Mouse (Mus musculus) layer of hippocampus, postnatal 36 days (tissue): Measurements from ENCODE around the gene Chp1. TPM values are rescaled to one million over a fixed set of nuclear protein-coding genes. Genes with fewer than 3 reads are reported as not detected.
"Not testable (repeated sequence)": the region's sequence is repeated elsewhere in the genome, so short reads cannot be mapped to it uniquely, and the experiment has no call there.

ENCODE experiments used
- DNase-seq, 2 experiments: peaks; one replicate each; pipeline ENCODE4 v3.0.0; 2022
- total RNA-seq, 2 experiments: library from RNA; stranded (reverse); gene quantifications; 2 replicates each; pipeline ENCODE4 v1.2.3; 2021

Gene Chp1
- 100 to 1,000 TPM; 144 to 146 TPM for total RNA-seq

GRCm38 (mm10) chr2:119547522-119548370 lies at the start of gene Chp1, which contains the start of gene Exd1:
Gene Chp1 (plus strand): TSS chr2:119547697.
Gene Exd1 (minus strand): TSS chr2:119547627.
- peak; percentile 98 for DNase-seq

GRCm38 (mm10) chr2:119498859-119499258 lies 48.6 kb upstream of the Chp1 start:
- no peak for DNase-seq

- DNase-seq = no peak
These were observed 46.4 kb upstream of the Chp1 start for GRCm38 (mm10) chr2:119500965-119501652.

GRCm38 (mm10) chr2:119507108-119507507 lies 40.4 kb upstream of the Chp1 start:
- no peak for DNase-seq

GRCm38 (mm10) chr2:119508518-119508917 lies 39.0 kb upstream of the Chp1 start:
- not testable (repeated sequence) for DNase-seq

GRCm38 (mm10) chr2:119510856-119511255 lies 36.6 kb upstream of the Chp1 start:
- no peak for DNase-seq

- no peak for DNase-seq
These were observed 35.2 kb upstream of the Chp1 start for GRCm38 (mm10) chr2:119512292-119512691.

GRCm38 (mm10) chr2:119514026-119514522 lies 33.4 kb upstream of the Chp1 start:
- no peak for DNase-seq

- no peak for DNase-seq
These were observed 30.7 kb upstream of the Chp1 start for GRCm38 (mm10) chr2:119516811-119517210.

- DNase-seq = peak in 1 of 2 experiments; percentile 4
These were observed 26.9 kb upstream of the Chp1 start for GRCm38 (mm10) chr2:119520550-119520949.

- no peak for DNase-seq
These were observed 23.7 kb upstream of the Chp1 start for GRCm38 (mm10) chr2:119523836-119524235.

GRCm38 (mm10) chr2:119525422-119525821 lies 22.1 kb upstream of the Chp1 start:
- DNase-seq = no peak

- DNase-seq = no peak
These were observed 8.7 kb upstream of the Chp1 start for GRCm38 (mm10) chr2:119538802-119539201.

GRCm38 (mm10) chr2:119542106-119542505 lies 5.4 kb upstream of the Chp1 start:
- DNase-seq = peak; percentile 12 to 41

GRCm38 (mm10) chr2:119543656-119544055 lies 3.8 kb upstream of the Chp1 start:
- no peak for DNase-seq

GRCm38 (mm10) chr2:119546848-119547521 lies 512 bp upstream of the Chp1 start:
- DNase-seq = peak; percentile 75 to 78

- no peak for DNase-seq
These were observed 819 bp downstream of the Chp1 start for GRCm38 (mm10) chr2:119548371-119548660.

- no peak for DNase-seq
These were observed 1.2 kb downstream of the Chp1 start for GRCm38 (mm10) chr2:119548691-119549090.

- no peak for DNase-seq
These were observed 2.2 kb downstream of the Chp1 start for GRCm38 (mm10) chr2:119549678-119550077.

- DNase-seq = no peak
These were observed 10.5 kb downstream of the Chp1 start for GRCm38 (mm10) chr2:119558039-119558438.

- no peak for DNase-seq
These were observed 11.3 kb downstream of the Chp1 start for GRCm38 (mm10) chr2:119558737-119559340.

GRCm38 (mm10) chr2:119561794-119562193 lies 14.3 kb downstream of the Chp1 start:
- no peak for DNase-seq

- no peak for DNase-seq
These were observed 17.8 kb downstream of the Chp1 start for GRCm38 (mm10) chr2:119565284-119565683.
